Mouse (Mus musculus) lung, embryonic 16.5 days (tissue): Measurements from ENCODE around the gene Slc9a6. TPM values are rescaled to one million over a fixed set of nuclear protein-coding genes. Genes with fewer than 3 reads are reported as not detected.
A peak's percentile ranks its signal among the peaks of the same experiment; 100 is the strongest.

Experiments used
- ATAC-seq: fragments of 200-750 bp; cut with Nextera tagmentation; 2 replicates; pipeline ENCODE4 v1.8.0; 2017; ENCODE audit warnings: low read depth, mild to moderate bottlenecking, moderate library complexity
- H3K27ac ChIP-seq: fragments of 300-500 bp; sonication (generic); 2 replicates; pipeline ENCODE4 v1.5.1; 2014; ENCODE audit warnings: mild to moderate bottlenecking, control low read depth, low read length
- H3K27me3 ChIP-seq: fragments of 300-500 bp; sonication (generic); 2 replicates; pipeline ENCODE4 v1.6.1; 2014; ENCODE audit warnings: low read depth, low read length, mixed read lengths; ENCODE audit not compliant: control insufficient read depth, insufficient read depth
- H3K36me3 ChIP-seq: fragments of 300-500 bp; sonication (generic); 2 replicates; pipeline ENCODE4 v1.6.1; 2014; ENCODE audit warnings: low read length; ENCODE audit not compliant: control insufficient read depth, insufficient read depth
- H3K4me1 ChIP-seq: fragments of 300-500 bp; sonication (generic); replicated peaks from 2 replicates; pipeline ENCODE4 v1.6.1; 2014; ENCODE audit warnings: low read length, mixed read lengths; ENCODE audit not compliant: control insufficient read depth, insufficient read depth
- H3K4me2 ChIP-seq: fragments of 300-500 bp; sonication (generic); 2 replicates; pipeline ENCODE4 v1.6.1; 2014; ENCODE audit warnings: low read depth, low read length, control low read depth
- H3K4me3 ChIP-seq: fragments of 300-500 bp; sonication (generic); 2 replicates; pipeline ENCODE4 v1.5.1; 2014; ENCODE audit warnings: mild to moderate bottlenecking, low read length, control low read depth
- H3K9ac ChIP-seq: fragments of 300-500 bp; sonication (generic); 2 replicates; pipeline ENCODE4 v1.6.1; 2014; ENCODE audit warnings: low read length, control low read depth
- H3K9me3 ChIP-seq: fragments of 300-500 bp; sonication (generic); 2 replicates; pipeline ENCODE4 v1.6.1; 2016; ENCODE audit warnings: low read length; ENCODE audit not compliant: control insufficient read depth
- WGBS: fragments of 180-500 bp; shearing (Covaris S2); extraction: QIAGEN DNeasy Blood & Tissue Kit; methylation state at CpG from one replicate; pipeline ENCODE4 v1.1.7; 2014; 5-methylcytosine and 5-hydroxymethylcytosine counted together
- polyA plus RNA-seq: library from polyadenylated mRNA; unstranded; fragments of >200 nt; fragmentation: Nextera tagmentation; extraction: Ambion mirVana; gene quantifications from 2 replicates; pipeline ENCODE4 v1.2.1, GENCODE M21; 2015

Slc9a6 gene
- 11.7 and 13.0 TPM in 2 replicates for polyA plus RNA-seq

GRCm38 (mm10) chrX:56609623-56610317 lies at the start of gene Slc9a6:
Gene Slc9a6, plus strand, starts transcription at chrX:56609757.
- H3K27ac ChIP-seq, result peak within 1 kb of the TSS; percentile 57
- H3K4me2 ChIP-seq, result peak within 1 kb of the TSS; percentile 80
- H3K4me3 ChIP-seq, result peak within 1 kb of the TSS; percentile 68
- H3K27me3 ChIP-seq, result no peaks in the 10 kb centered on the region
- no peaks in the 10 kb centered on the region for H3K4me1 ChIP-seq
- WGBS, result 8% methylated on average over 30 of the region's 50 CpGs
- H3K9ac ChIP-seq, result peak within 1 kb of the TSS; percentile 73
- peak; percentile 99 for ATAC-seq
- H3K36me3 ChIP-seq, result no peaks in the 10 kb centered on the region
- no peaks in the 10 kb centered on the region for H3K9me3 ChIP-seq

GRCm38 (mm10) chrX:56572465-56572864 lies 37.1 kb upstream of the Slc9a6 start:
- Histone ChIP-seq H3K27ac (no peak overlapping the region), H3K9ac (no peak overlapping the region), H3K27me3 (no peaks in the 10 kb centered on the region), H3K4me1 (no peaks in the 10 kb centered on the region), H3K4me2 (no peak overlapping the region), H3K4me3 (no peak overlapping the region), H3K9me3 (no peaks in the 10 kb centered on the region), H3K36me3 (no peaks in the 10 kb centered on the region)
- ATAC-seq, result no peak
- 24% methylated on average over 6 of the region's 6 CpGs for WGBS

- Histone ChIP-seq H3K4me2 (no peak overlapping the region), H3K27ac (no peak overlapping the region), H3K27me3 (no peaks in the 10 kb centered on the region), H3K9ac (no peak overlapping the region), H3K9me3 (no peaks in the 10 kb centered on the region), H3K4me3 (no peak overlapping the region), H3K36me3 (no peaks in the 10 kb centered on the region), H3K4me1 (no peaks in the 10 kb centered on the region)
- ATAC-seq, result no peak
- WGBS, result 76% methylated on average over 2 of the region's 2 CpGs
Measured at GRCm38 (mm10) chrX:56578200-56578599, 31.4 kb upstream of the Slc9a6 start.

GRCm38 (mm10) chrX:56597219-56597886 lies 12.2 kb upstream of the Slc9a6 start:
- Histone ChIP-seq H3K27ac (0 out of 2 replicates have a peak overlapping the region, but pooled peaks have one; percentile 2), H3K4me1 (no peaks in the 10 kb centered on the region), H3K9me3 (no peaks in the 10 kb centered on the region), H3K4me2 (peak overlapping the region; percentile 47), H3K4me3 (peak overlapping the region; percentile 67), H3K36me3 (no peaks in the 10 kb centered on the region), H3K27me3 (no peaks in the 10 kb centered on the region), H3K9ac (peak overlapping the region; percentile 80)
- ATAC-seq, result peak; percentile 66
- WGBS, result 15% methylated on average over 25 of the region's 25 CpGs

- 19% methylated on average over 44 of the region's 44 CpGs for WGBS
- peak within 1 kb of the TSS; percentile 67 for H3K4me3 ChIP-seq
- H3K9me3 ChIP-seq, result no peaks in the 10 kb centered on the region
- 0 out of 2 replicates have a peak within 1 kb of the TSS, but pooled peaks have one; percentile 2 for H3K27ac ChIP-seq
- H3K27me3 ChIP-seq, result no peaks in the 10 kb centered on the region
- H3K4me2 ChIP-seq, result peak within 1 kb of the TSS; percentile 56
- peak within 1 kb of the TSS; percentile 80 for H3K9ac ChIP-seq
- H3K4me1 ChIP-seq, result no peaks in the 10 kb centered on the region
- ATAC-seq, result peak; percentile 99
- no peaks in the 10 kb centered on the region for H3K36me3 ChIP-seq
Measured at GRCm38 (mm10) chrX:56597887-56598640, 11.5 kb upstream of the Slc9a6 start, which contains the start of gene Mmgt1. Gene Mmgt1, minus strand, starts transcription at chrX:56598069.

- no peak overlapping the region for H3K4me3 ChIP-seq
- WGBS, result 69% methylated on average over 2 of the region's 2 CpGs
- H3K27ac ChIP-seq, result no peak overlapping the region
- H3K27me3 ChIP-seq, result no peaks in the 10 kb centered on the region
- no peaks in the 10 kb centered on the region for H3K36me3 ChIP-seq
- H3K9me3 ChIP-seq, result no peaks in the 10 kb centered on the region
- no peak overlapping the region for H3K4me2 ChIP-seq
- no peaks in the 10 kb centered on the region for H3K4me1 ChIP-seq
- no peak overlapping the region for H3K9ac ChIP-seq
- ATAC-seq, result no peak
Measured at GRCm38 (mm10) chrX:56606536-56606935, 3.0 kb upstream of the Slc9a6 start.

GRCm38 (mm10) chrX:56607032-56607710 lies 2.4 kb upstream of the Slc9a6 start:
- Histone ChIP-seq H3K4me2 (no peak overlapping the region), H3K9ac (no peak overlapping the region), H3K4me1 (no peaks in the 10 kb centered on the region), H3K4me3 (no peak overlapping the region), H3K9me3 (no peaks in the 10 kb centered on the region), H3K36me3 (no peaks in the 10 kb centered on the region), H3K27me3 (no peaks in the 10 kb centered on the region), H3K27ac (no peak overlapping the region)
- no peak for ATAC-seq
- 44% methylated on average over 7 of the region's 7 CpGs for WGBS

GRCm38 (mm10) chrX:56609285-56609622 lies 303 bp upstream of the Slc9a6 start:
- no peaks in the 10 kb centered on the region for H3K36me3 ChIP-seq
- H3K9me3 ChIP-seq, result no peaks in the 10 kb centered on the region
- WGBS, result 19% methylated on average over 7 of the region's 7 CpGs
- peak overlapping the region; percentile 30; the same call in 1 of the 2 replicates for H3K9ac ChIP-seq
- ATAC-seq, result peak; percentile 24
- H3K4me1 ChIP-seq, result no peaks in the 10 kb centered on the region
- no peak overlapping the region for H3K27ac ChIP-seq
- peak overlapping the region; percentile 68 for H3K4me3 ChIP-seq
- H3K4me2 ChIP-seq, result peak overlapping the region; percentile 49
- no peaks in the 10 kb centered on the region for H3K27me3 ChIP-seq
